Mouse (Mus musculus): ENCODE results near the gene Hspa5.
"Not testable (repeated sequence)": the region's sequence is repeated elsewhere in the genome, so short reads cannot be mapped to it uniquely, and the experiment has no call there.

The Hspa5 gene

DNA sequence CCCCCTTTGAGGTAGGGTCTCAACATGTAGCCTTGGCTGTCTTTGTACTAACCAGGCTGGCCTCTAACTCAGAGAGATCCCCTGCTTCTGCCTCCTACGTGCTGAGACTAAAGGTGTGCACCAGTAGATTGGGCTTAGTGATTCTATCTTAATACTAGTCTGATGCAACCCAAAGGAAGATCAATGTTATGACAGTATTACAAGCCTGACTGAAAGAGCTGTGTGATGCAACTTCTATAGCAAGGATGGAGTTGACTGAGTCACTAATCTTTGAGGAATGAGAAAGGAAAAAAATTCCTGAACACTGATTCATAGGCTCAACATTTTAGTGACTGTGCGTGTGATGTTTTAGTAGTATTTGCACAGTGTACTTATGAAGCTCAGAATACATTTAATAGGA is 1.7 kb upstream of the Hspa5 start:
- in situ Hi-C loops (cut with MboI; ENCODE audit: low sequenced_read_pairs) = no loop called here

DNA sequence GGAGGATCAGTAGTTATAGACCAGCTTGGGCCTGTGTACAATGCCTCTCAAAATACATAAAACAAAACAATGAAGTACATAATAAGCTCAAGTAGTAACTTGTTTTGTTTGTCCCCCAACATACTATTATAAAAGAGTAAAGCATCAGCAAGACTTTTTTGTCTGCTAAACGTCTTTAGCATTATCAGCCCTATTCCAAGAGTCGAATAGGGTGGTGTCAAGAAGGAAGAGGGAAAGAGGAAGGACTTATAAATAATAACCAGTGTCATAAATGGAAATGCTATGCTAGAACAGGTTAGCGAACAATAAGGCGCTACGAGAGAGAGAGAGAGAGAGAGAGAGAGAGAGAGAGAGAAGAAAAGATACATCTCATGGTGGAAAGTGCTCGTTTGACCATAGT is 819 bp upstream of the Hspa5 start:
- in situ Hi-C loops (cut with MboI; ENCODE audit: low sequenced_read_pairs) = no loop called here

DNA sequence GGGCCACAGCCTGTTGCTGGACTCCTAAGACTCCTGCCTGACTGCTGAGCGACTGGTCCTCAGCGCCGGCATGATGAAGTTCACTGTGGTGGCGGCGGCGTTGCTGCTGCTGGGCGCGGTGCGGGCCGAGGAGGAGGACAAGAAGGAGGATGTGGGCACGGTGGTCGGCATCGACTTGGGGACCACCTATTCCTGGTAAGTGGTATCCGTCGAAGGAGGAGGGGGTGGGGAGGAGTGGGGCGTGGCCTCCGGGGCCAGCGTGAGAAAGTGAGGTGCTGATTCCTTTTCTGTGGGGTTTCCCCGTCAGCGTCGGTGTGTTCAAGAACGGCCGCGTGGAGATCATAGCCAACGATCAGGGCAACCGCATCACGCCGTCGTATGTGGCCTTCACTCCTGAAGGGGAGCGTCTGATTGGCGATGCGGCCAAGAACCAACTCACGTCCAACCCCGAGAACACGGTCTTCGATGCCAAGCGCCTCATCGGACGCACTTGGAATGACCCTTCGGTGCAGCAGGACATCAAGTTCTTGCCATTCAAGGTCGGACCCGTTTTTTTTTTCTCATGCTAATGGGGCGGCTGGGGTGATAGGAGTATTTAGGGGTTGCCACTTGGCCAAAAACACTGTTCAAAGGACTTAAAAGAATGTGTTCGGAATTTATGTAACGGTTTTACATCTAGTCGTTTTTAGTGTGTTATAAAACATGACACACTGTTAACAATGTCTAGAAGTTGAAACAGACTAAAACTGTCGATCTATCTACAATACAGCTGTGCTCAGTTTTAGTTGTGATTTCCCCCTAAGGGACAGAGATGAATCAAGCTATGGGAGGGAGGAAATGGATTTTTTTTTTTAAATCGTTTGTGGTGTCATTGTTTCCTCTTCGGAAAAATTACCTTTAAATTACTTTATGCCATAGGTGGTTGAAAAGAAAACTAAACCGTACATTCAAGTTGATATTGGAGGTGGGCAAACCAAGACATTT is 774 bp downstream of the Hspa5 start:
- in situ Hi-C loops (cut with MboI; ENCODE audit: low sequenced_read_pairs) = no loop called here

DNA sequence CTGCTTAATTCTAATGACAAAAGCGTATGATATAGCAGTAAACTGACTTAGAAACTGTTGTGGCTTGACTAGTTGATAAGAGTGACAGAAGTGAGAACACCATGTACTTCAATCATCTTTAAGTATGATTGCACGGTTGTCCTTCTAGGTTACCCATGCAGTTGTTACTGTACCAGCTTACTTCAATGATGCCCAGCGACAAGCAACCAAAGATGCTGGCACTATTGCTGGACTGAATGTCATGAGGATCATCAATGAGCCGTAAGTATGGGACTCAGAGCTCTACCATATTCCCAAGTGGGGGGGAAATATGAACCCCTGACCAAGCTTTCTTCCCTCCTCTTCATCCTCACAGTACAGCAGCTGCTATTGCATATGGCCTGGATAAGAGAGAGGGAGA is 1.9 kb downstream of the Hspa5 start:
- in situ Hi-C loops (cut with MboI; ENCODE audit: low sequenced_read_pairs) = no loop called here

DNA sequence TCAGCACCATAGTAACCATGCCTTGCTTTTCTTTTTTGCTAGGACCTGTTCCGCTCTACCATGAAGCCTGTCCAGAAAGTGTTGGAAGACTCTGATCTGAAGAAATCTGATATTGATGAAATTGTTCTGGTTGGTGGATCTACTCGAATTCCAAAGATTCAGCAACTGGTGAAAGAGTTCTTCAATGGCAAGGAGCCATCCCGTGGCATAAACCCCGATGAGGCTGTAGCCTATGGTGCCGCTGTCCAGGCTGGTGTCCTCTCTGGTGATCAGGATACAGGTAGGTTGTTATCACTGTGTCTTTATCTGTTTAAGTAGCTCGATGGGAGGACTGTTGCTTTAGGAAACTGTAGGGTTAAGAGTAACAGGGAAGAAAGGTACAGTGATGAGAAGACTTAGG is 2.7 kb downstream of the Hspa5 start:
- in situ Hi-C loops (cut with MboI; ENCODE audit: low sequenced_read_pairs) = no loop called here

DNA sequence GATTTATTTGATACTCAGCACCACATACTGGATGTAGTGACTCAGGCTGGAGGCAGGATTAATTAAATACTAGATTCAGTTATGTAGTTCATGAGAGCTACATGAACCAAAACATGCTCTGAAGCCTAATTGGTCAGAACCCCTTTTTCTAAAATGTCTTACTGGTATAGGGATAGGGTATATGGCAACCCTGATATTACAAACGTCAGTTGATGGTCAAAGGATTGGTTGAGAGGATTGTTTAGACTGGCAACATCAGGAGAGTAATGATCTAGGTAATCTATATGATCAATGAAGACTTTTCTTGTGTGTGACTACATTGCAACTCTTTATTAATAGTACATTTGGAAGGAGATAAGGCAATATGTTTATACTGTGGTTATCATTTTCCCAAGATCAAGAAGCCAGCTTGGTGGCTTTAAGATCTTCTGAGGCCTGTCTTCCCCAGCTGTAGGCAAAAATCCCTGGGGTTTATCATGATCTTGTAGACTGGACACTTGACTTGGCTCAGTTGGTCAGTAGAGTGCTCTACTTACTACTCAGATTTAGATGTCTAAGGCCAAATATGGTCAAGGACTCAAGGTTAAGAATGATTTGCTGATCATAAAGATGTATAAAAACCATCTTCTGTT is 5.6 kb downstream of the Hspa5 start:
- in situ Hi-C loops (cut with MboI; ENCODE audit: low sequenced_read_pairs) = no loop called here

GRCm38 (mm10) chr2:34783064-34784020 is 11.6 kb downstream of the Hspa5 start:
- in situ Hi-C loops (cut with MboI; ENCODE audit: low sequenced_read_pairs) = no loop called here

DNA sequence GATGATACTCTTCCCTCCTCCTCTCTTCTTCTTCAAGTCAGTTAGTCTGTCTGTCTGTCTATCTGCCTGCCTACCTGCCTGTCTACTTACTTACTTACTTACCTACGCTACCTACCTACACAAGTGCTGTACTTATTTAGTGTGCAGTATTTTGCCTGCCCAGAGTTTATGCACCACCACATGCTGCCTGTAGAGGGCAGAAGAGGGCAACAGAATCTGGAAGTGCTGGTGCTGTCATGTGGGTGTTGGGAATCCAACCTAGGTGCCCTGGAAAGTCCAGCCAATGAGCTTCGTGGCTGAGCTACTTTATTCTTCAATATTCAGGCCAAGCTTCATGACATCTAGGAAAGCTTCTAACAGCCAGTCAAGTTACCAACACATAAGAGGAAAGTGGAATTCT is 12.3 kb downstream of the Hspa5 start:
- in situ Hi-C loops (cut with MboI; ENCODE audit: low sequenced_read_pairs) = no loop called here

DNA sequence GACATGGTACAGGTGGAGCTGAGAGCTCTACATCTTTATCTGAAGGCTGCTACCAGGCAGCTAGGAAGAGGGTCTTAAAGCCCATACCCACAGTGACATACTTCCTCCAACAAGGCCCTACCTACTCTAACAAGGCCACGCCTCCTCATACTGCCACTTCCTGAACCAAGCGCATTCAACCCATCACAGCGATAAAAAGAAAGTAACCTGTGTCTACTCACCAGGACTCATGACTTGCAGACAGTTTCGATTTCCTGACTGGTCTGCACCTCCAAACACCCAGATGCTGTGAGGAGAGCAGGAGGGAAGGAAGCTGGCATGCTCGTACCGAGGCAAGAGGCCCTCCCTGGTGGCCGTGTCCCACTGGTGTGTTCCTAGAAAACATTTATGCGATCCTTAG is 18.5 kb downstream of the Hspa5 start:
- in situ Hi-C loops (cut with MboI; ENCODE audit: low sequenced_read_pairs) = no loop called here

GRCm38 (mm10) chr2:34792543-34792942 is 20.8 kb downstream of the Hspa5 start:
- in situ Hi-C loops (cut with MboI; ENCODE audit: low sequenced_read_pairs) = not testable (repeated sequence)

GRCm38 (mm10) chr2:34794511-34794910 is 22.7 kb downstream of the Hspa5 start:
- in situ Hi-C loops (cut with MboI; ENCODE audit: low sequenced_read_pairs) = no loop called here

- in situ Hi-C loops (cut with MboI; ENCODE audit: low sequenced_read_pairs) = no loop called here
These were observed 23.7 kb downstream of the Hspa5 start for GRCm38 (mm10) chr2:34795426-34795825.

DNA sequence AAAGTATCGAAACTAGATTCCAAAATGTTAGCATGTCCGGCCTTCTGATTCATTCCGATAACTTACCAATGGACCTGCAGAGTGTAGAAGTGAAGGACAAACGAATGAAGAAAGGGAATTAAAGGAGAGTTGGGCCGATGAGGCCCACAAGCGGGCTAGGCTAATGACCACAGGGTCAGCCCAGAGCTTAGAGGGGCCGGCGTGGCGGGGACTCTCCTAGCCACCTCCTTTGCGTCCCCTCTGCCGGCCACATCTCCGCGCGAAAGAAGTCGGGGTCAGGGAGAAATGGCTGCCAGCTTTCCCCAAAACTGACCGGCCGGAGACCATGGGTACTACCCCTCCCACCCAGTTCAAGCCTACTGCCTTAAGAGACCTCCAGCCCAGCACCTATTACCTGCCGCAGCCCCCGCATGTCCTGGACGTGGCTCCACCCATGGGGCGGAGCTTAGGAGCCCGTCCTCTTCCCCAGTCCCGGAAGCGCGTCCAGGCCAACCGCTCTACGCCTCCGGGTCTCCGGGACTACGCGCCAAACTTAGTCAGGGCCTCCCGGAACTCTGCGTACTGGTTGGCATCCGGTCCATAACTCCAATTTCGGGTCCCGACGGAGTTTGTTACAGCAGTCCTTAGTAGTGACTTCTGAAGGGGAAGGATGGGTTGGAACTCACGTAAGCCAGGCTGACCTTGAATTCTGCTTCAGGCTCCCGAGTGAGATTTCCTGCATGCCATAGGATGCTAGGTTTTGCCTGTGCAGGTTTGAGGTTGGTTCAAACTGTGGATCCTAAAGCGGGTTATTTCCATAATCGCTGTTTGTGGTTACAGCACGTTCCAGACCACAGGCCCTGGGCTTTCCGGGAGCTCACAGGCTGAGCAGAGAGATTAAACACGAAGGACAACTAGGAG is 27.8 kb downstream of the Hspa5 start, which contains the start of gene Rabepk:
Gene Rabepk, minus strand, starts transcription at position 556 of the 900 bp plus-strand sequence.
- in situ Hi-C loops (cut with MboI; ENCODE audit: low sequenced_read_pairs) = no loop called here

GRCm38 (mm10) chr2:34800371-34800770 is 28.6 kb downstream of the Hspa5 start:
- in situ Hi-C loops (cut with MboI; ENCODE audit: low sequenced_read_pairs) = no loop called here

GRCm38 (mm10) chr2:34801516-34802482 is 30.0 kb downstream of the Hspa5 start:
- in situ Hi-C loops (cut with MboI; ENCODE audit: low sequenced_read_pairs) = no loop called here

DNA sequence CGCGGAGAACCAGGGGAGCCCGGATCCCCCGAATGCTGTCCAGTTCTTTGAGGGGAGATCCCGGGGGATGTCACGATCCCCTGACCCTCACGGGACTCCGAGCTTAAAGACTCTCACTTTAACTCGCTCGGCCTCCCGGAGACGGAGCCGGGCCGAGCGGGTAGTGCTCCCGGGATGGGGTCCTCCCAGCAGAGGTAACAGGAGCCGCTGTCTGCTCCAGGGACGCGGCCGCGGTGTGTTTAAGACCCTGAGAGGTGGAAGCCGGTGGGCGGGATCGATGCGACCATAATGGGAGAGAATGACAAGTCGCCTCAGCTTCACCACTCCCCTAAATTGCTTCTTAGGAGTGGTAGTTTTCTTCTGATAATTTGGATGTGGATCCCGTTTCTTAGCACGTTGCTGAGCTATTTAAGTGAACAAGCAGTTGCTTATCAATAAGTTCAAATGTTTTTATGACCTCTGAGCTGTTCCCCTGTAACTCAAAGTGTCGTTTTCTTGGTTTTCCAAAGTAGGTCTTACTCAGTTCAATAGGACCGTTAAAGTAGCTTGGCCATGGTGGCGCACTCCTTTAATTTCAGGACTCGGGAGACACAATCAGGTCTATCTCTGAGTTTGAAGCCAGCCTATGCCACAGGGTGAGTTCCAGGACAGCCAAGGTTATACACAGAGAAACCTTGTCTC is 30.9 kb downstream of the Hspa5 start:
- in situ Hi-C loops (cut with MboI; ENCODE audit: low sequenced_read_pairs) = not testable (repeated sequence)

DNA sequence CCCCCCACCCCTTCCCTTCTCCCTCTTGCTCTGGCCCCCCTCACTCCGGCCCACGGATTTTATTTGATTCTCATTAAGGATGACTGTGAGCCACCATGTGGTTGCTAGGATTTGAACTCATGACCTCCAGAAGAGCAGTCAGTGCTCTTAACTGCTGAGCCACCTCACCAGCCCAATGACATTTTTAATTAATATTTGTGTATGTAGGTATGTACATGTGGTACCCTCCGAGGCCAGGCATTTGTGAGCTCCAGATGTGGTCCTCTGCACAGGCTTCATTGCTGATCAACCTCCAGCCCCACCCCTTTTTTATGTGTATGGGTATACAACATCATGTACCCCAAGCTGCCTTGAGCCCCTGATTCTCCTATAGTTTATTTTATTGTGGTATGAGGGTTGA is 32.0 kb downstream of the Hspa5 start:
- in situ Hi-C loops (cut with MboI; ENCODE audit: low sequenced_read_pairs) = no loop called here

- in situ Hi-C loops (cut with MboI; ENCODE audit: low sequenced_read_pairs) = no loop called here
These were observed 32.4 kb downstream of the Hspa5 start for GRCm38 (mm10) chr2:34804172-34804571.

All from CH12F3 (cell line).